Mouse (Mus musculus) stomach, embryonic 16.5 days (tissue): ENCODE measurements around the gene Sult2a2. TPM values are rescaled to one million over a fixed set of nuclear protein-coding genes. Genes with fewer than 3 reads are reported as not detected.
"Not testable (repeated sequence)": the region's sequence is repeated elsewhere in the genome, so short reads cannot be mapped to it uniquely, and the experiment has no call there.

Experiments
- ATAC-seq: fragments of 200-750 bp; cut with Nextera tagmentation; 2 replicates; pipeline ENCODE4 v1.8.0; 2017; ENCODE audit warnings: moderate number of reproducible peaks, moderate TSS enrichment; ENCODE audit not compliant: insufficient read depth, low FRiP score
- H3K27ac ChIP-seq: fragments of 300-500 bp; sonication (generic); 2 replicates; pipeline ENCODE4 v1.5.1; 2014; ENCODE audit warnings: low read length
- H3K27me3 ChIP-seq: fragments of 300-500 bp; sonication (generic); 2 replicates; pipeline ENCODE4 v1.6.1; 2014; ENCODE audit warnings: low read length, control low read depth, mixed read lengths; ENCODE audit not compliant: control insufficient read depth, insufficient read depth
- H3K36me3 ChIP-seq: fragments of 300-500 bp; sonication (generic); 2 replicates; pipeline ENCODE4 v1.6.1; 2014; ENCODE audit warnings: low read length; ENCODE audit not compliant: control insufficient read depth, insufficient read depth
- H3K4me1 ChIP-seq: fragments of 300-500 bp; sonication (generic); 2 replicates; pipeline ENCODE4 v1.6.1; 2014; ENCODE audit warnings: low read length, control low read depth, mixed read lengths; ENCODE audit not compliant: control insufficient read depth, insufficient read depth
- H3K4me2 ChIP-seq: fragments of 300-500 bp; sonication (generic); 2 replicates; pipeline ENCODE4 v1.6.1; 2014; ENCODE audit warnings: low read depth, low read length, mixed read lengths
- H3K4me3 ChIP-seq: fragments of 300-500 bp; sonication (generic); replicated peaks from 2 replicates; pipeline ENCODE4 v1.5.1; 2014; ENCODE audit warnings: mild to moderate bottlenecking, low read length
- H3K9ac ChIP-seq: fragments of 300-500 bp; sonication (generic); 2 replicates; pipeline ENCODE4 v1.6.1; 2014; ENCODE audit warnings: low read length
- H3K9me3 ChIP-seq: fragments of 300-500 bp; sonication (generic); replicated peaks from 2 replicates; pipeline ENCODE4 v1.6.1; 2016; ENCODE audit warnings: low read length, control low read depth; ENCODE audit not compliant: control insufficient read depth
- WGBS: fragments of 180-500 bp; shearing (Covaris S2); extraction: QIAGEN DNeasy Blood & Tissue Kit; methylation state at CpG from one replicate; pipeline ENCODE4 v1.1.7; 2014; 5-methylcytosine and 5-hydroxymethylcytosine counted together
- polyA plus RNA-seq: library from polyadenylated mRNA; unstranded; fragments of >200 nt; fragmentation: Nextera tagmentation; extraction: Ambion mirVana; gene quantifications from 2 replicates; pipeline ENCODE4 v1.2.1, GENCODE M21; 2015

Gene Sult2a2
- polyA plus RNA-seq: 0.25 TPM in 1 of 2 replicates, not detected in the other

DNA sequence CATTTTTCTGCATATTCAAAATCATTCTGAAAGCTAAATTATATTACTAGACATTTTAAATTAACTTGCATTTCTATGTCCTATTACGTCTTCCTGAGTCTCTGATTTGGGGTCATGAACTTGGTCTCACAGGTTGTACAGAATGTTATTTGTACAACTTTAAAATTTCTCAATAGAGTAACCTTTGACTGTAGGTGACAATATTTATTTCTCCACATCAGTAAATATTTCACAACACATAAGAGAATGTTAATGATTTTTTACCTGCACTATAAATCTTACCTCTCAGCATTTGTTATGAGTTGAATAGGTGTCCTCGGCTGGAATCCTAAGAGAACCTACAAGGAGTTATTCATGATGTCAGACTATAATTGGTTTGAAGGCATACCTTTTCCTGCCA, at the start of gene Sult2a2:
Gene Sult2a2 (plus strand): TSS at position 301 of the 400 bp plus-strand sequence.
- H3K4me3 ChIP-seq, H3K36me3 ChIP-seq, H3K4me2 ChIP-seq, H3K9me3 ChIP-seq, H3K9ac ChIP-seq, H3K4me1 ChIP-seq, ATAC-seq, H3K27ac ChIP-seq, H3K27me3 ChIP-seq: not testable (repeated sequence)
- 68% methylated on average over 1 of the region's 2 CpGs for WGBS

DNA sequence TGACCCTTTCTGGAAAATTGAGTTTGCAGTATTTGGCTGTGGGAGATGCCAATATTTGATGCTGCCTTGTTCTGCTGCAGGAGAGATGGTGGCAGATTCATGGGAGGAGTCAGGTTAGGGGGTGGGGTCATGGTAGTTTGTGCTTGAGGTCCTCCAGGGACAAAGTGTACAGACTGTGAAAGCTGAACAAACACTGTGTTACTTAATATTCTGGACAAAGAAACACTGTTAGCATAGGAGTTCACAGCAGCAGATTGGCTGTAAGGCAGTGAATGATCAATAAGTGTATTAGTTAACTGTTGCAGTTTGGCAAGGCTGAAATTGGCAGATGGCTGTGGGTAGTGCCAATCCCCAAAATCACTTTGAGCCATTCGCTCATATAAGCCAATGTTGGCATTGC, 80.6 kb downstream of the Sult2a2 start:
- no peak for ATAC-seq
- WGBS: 87% methylated on average over 1 of the region's 1 CpGs

More for the DNA sequence above, 80.6 kb downstream of the Sult2a2 start:
- H3K4me2 ChIP-seq: no peak overlapping the region
- no peaks in the 10 kb centered on the region for H3K4me1 ChIP-seq
- H3K36me3 ChIP-seq: no peaks in the 10 kb centered on the region
- no peak overlapping the region for H3K27ac ChIP-seq
- no peaks in the 10 kb centered on the region for H3K27me3 ChIP-seq
- no peaks in the 10 kb centered on the region for H3K9me3 ChIP-seq
- H3K9ac ChIP-seq: no peak overlapping the region
- H3K4me3 ChIP-seq: no peak overlapping the region

Other genes starting within 250 kb of the Sult2a2 start
- gene Bsph2, start 162.4 kb upstream of the Sult2a2 start, polyA plus RNA-seq: not detected in 2 replicates
- gene Sult2a5, start 109.5 kb upstream of the Sult2a2 start, polyA plus RNA-seq: not detected in 2 replicates
- gene Sult2a1, start 103.9 kb downstream of the Sult2a2 start, polyA plus RNA-seq: 0.22 TPM in 1 of 2 replicates, not detected in the other